Mouse (Mus musculus) cortical plate, adult 2 months (tissue): ENCODE results near the gene Gtf2b.

Experiments
- CTCF ChIP-seq: fragments of 200-500 bp; IDR thresholded peaks from 2 replicates; pipeline ENCODE4 v1.5.1; 2011; ENCODE audit warnings: mild to moderate bottlenecking, control low read depth, low read length; ENCODE audit not compliant: insufficient read depth; ENCODE audit errors: extremely low read depth
- POLR2A ChIP-seq: fragments of 200-500 bp; IDR thresholded peaks from 2 replicates; pipeline ENCODE4 v1.6.1; 2011; ENCODE audit warnings: mild to moderate bottlenecking, low read length, control low read depth; ENCODE audit not compliant: insufficient read depth; ENCODE audit errors: extremely low read depth

GRCm38 (mm10) chr3:142770518-142770917 lies 5.7 kb downstream of the Gtf2b start:
- TF ChIP-seq POLR2A (no peak), CTCF (no peak)
